25 mouse cellular contexts compared by ENCODE assay signal in the genomic region with DNA sequence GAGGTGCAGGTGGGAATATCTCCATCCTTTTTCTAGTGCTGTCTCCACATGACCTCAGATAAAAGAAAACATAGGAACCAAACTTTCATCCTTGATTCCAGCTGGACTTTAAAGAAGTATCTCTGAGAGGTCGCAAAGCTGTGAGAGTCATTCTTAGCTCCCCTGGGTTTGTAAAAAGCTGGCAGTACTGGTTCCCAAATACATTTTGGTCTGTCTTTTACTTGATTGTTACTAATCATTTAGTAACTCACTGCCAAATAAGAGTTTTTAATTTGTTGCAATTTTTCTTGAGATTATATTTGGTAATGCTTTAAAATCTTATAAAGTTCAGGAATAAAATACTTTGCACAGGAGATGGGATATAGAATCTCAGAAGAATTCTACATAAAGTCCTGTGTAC. TPM values are rescaled to one million over a fixed set of nuclear protein-coding genes. Genes with fewer than 3 reads are reported as not detected.
"Had no signal": no experiment of that assay in that cellular context is flagged by ENCODE, and none has a peak within 500 bp of the region (broad histone marks: within the 10 kb centered on the region; RNA-seq: fewer than 3 reads in every experiment).

A gene (minus strand): TSS at position 101 of the 400 bp plus-strand sequence.

- H3K27me3 ChIP-seq: neural tube, embryonic 13.5 days; neural tube, embryonic 15.5 days; stomach, embryonic 15.5 days had no signal

- H3K4me1 ChIP-seq: neural tube, embryonic 13.5 days; neural tube, embryonic 15.5 days; stomach, embryonic 15.5 days had no signal

- H3K4me3 ChIP-seq: neural tube, embryonic 13.5 days; neural tube, embryonic 15.5 days; stomach, embryonic 15.5 days had no signal

- DNase-seq: retina, postnatal 1 day; right cerebral cortex, adult 18-20 months; right cerebral cortex, postnatal 14 days; right cerebral cortex, postnatal 25 days; right cerebral cortex, postnatal 4 days; spleen, adult 18-20 months; thymus, adult 18-20 months; thymus, adult 2 months; thymus, postnatal 14 days; thymus, postnatal 25 days; thymus, postnatal 36 days; thymus, postnatal 4 days had no signal

- H3K27ac ChIP-seq: neural tube, embryonic 13.5 days; neural tube, embryonic 15.5 days; stomach, embryonic 15.5 days; stomach, postnatal 0 days had no signal

- H3K36me3 ChIP-seq: neural tube, embryonic 13.5 days; neural tube, embryonic 15.5 days; stomach, embryonic 15.5 days had no signal

- H3K9ac ChIP-seq: neural tube, embryonic 13.5 days; neural tube, embryonic 15.5 days; stomach, embryonic 15.5 days had no signal

RNA-seq across cellular contexts. Expression of the gene that starts here (rescaled TPM):
- total RNA-seq: neutrophil, adult 5-6 weeks had no signal
- polyA plus RNA-seq: neural tube, embryonic 13.5 days; neural tube, embryonic 14.5 days; neural tube, embryonic 15.5 days; small intestine, adult 2 months; spleen, adult 2 months; stomach, embryonic 14.5 days; stomach, embryonic 15.5 days; stomach, embryonic 16.5 days; stomach, postnatal 0 days; testis, adult 2 months; thymus, adult 2 months; thymus, postnatal 0 days; urinary bladder, adult 2 months had no signal
